Mouse (Mus musculus): ENCODE results near the gene Gan. TPM values are rescaled to one million over a fixed set of nuclear protein-coding genes. Genes with fewer than 3 reads are reported as not detected.

Gene Gan
- polyA plus RNA-seq, 1 experiment, result 8.1 TPM

DNA sequence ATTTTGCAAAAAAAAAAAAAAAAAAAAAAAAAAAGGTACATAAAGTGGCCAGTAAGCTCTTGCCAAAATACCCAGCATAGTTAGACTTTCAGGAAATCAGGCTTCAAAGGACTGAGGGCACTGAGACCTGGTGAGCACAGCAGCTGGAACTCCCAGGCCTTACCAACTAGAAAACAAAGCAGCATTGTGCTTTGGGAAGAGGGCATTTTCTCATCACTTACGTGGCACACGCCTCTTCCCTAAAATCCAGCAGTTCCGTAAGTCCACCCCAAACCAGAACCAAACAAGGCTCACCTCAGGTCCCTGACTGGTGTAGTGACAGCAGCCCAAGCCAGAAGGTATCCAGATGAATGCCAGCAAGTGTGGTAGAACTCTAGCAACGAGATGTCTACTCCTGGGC is 45.1 kb downstream of the Gan start:
- no peak overlapping the region for H3K27ac ChIP-seq (ENCODE audit: insufficient read depth, low read length)
- no peaks in the 10 kb centered on the region for H3K4me1 ChIP-seq (ENCODE audit: control insufficient read depth, insufficient read depth, low read length)
- no peak overlapping the region for H3K4me3 ChIP-seq (replicated peaks; ENCODE audit: insufficient read depth, low read depth, low read length)
- H3K27me3 ChIP-seq (ENCODE audit: control insufficient read depth, insufficient read depth, low read length), result no peaks in the 10 kb centered on the region
- no peak for DNase-seq
- TF ChIP-seq POLR2A (IDR thresholded peaks at IDR 0.05; ENCODE audit: borderline replicate concordance, insufficient read depth, low read length), result no peak
- no peak for TF ChIP-seq CTCF (IDR thresholded peaks at IDR 0.05; ENCODE audit: borderline replicate concordance, insufficient read depth, low read depth, low read length)
- WGBS, result 88% methylated on average over 4 of the region's 4 CpGs

DNA sequence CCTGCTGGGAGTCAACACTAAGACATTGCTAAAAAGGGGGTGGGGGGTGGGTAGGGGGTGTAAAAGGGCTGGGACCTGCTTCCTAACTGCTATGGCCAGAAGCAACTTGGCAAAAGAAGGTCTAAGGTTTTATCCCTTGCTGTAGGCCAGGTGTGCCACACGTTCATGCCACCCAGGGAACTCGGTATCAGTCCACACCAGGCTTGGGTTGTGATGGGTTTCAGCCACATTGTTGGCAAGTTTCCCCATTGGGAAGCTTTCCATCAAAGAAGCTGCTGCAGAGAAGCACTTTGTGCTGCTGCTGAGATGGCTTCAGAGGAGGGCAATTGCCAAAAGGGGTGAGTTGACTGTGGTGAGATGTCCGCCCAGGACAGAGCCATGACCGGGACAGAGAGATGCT is 47.9 kb downstream of the Gan start:
- no peak for TF ChIP-seq CTCF (IDR thresholded peaks at IDR 0.05; ENCODE audit: borderline replicate concordance, insufficient read depth, low read depth, low read length)
- TF ChIP-seq POLR2A (IDR thresholded peaks at IDR 0.05; ENCODE audit: borderline replicate concordance, insufficient read depth, low read length), result no peak
- no peak overlapping the region for H3K4me3 ChIP-seq (replicated peaks; ENCODE audit: insufficient read depth, low read depth, low read length)
- 56% methylated on average over 4 of the region's 4 CpGs for WGBS
- no peaks in the 10 kb centered on the region for H3K27me3 ChIP-seq (ENCODE audit: control insufficient read depth, insufficient read depth, low read length)
- no peaks in the 10 kb centered on the region for H3K4me1 ChIP-seq (ENCODE audit: control insufficient read depth, insufficient read depth, low read length)
- no peak for DNase-seq
- H3K27ac ChIP-seq (ENCODE audit: insufficient read depth, low read length), result no peak overlapping the region

DNA sequence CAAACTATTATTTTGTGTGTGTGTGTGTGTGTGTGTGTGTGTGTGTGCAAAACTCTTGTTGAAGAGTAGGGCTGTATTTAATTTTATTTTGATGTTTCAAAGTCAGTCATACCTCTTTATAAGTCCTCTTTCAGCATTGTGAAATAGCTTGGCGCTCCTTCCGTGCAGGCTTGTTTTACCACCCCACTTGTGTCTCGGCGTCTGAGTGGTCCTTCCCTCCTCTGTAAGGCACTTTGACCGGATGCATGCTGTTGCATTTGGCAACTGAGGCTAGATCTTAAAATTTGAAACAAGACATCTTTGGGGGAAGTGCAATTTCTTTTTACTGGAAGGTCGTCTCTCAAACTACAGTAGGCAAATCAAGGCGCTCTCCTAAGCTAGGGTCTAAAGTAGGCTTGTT is 48.7 kb downstream of the Gan start:
- WGBS, result 87% methylated on average over 7 of the region's 7 CpGs

DNA sequence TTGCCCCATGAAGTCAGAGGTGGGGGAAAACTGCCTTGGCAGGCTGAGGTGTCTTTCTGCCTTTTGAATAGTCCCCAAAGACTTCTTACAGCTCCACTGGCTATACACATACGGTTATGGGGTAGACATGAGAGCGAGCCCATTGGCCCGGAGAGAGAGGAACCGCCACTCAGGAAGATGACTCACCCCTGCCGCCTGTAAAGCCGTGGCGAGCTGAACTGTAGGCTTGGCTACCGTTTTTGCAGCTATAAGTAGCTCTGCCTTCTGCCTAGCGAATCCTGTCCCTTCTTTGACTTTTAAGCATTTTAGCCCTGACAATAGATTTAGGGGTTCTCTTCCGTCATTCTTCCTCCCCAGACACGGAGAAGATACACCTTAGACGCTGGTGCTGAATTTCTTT is 51.2 kb downstream of the Gan start:
- Histone ChIP-seq H3K27me3 (ENCODE audit: control insufficient read depth, insufficient read depth, low read length) (no peaks in the 10 kb centered on the region), H3K27ac (ENCODE audit: insufficient read depth, low read length) (no peak overlapping the region), H3K4me3 (replicated peaks; ENCODE audit: insufficient read depth, low read depth, low read length) (no peak overlapping the region), H3K4me1 (ENCODE audit: control insufficient read depth, insufficient read depth, low read length) (no peaks in the 10 kb centered on the region; the same call in 1 of the 2 replicates)
- WGBS, result 91% methylated on average over 12 of the region's 12 CpGs
- TF ChIP-seq CTCF (IDR thresholded peaks at IDR 0.05; ENCODE audit: borderline replicate concordance, insufficient read depth, low read depth, low read length) (no peak), POLR2A (IDR thresholded peaks at IDR 0.05; ENCODE audit: borderline replicate concordance, insufficient read depth, low read length) (no peak)
- no peak for DNase-seq

More for the DNA sequence above, 48.7 kb downstream of the Gan start:
- Histone ChIP-seq H3K27ac (ENCODE audit: insufficient read depth, low read length) (no peak overlapping the region), H3K4me3 (replicated peaks; ENCODE audit: insufficient read depth, low read depth, low read length) (no peak overlapping the region), H3K27me3 (ENCODE audit: control insufficient read depth, insufficient read depth, low read length) (no peaks in the 10 kb centered on the region), H3K4me1 (ENCODE audit: control insufficient read depth, insufficient read depth, low read length) (no peaks in the 10 kb centered on the region)
- no peak for DNase-seq
- no peak for TF ChIP-seq POLR2A (IDR thresholded peaks at IDR 0.05; ENCODE audit: borderline replicate concordance, insufficient read depth, low read length)
- no peak for TF ChIP-seq CTCF (IDR thresholded peaks at IDR 0.05; ENCODE audit: borderline replicate concordance, insufficient read depth, low read depth, low read length)

DNA sequence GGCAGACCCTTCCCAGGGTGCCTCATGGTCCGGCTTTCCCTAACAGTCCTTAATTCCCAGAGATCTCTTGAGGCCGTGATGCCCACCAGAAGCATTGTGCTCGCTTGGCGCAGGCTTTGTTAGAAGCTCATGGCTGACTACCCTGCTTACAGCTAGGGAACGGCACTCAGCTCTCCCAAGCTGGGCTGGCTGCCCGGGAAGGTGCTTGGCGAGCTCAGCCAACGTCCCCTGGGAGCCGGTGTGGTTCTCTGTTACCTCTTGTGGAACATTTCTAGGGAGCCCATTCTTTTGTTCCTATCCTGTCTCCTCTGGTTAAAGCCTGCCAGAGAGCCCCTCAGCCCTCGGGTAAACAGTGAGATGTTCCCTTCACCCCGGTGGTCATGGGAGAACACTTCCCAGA is 54.2 kb downstream of the Gan start:
- TF ChIP-seq CTCF (IDR thresholded peaks at IDR 0.05; ENCODE audit: borderline replicate concordance, insufficient read depth, low read depth, low read length) (no peak), POLR2A (IDR thresholded peaks at IDR 0.05; ENCODE audit: borderline replicate concordance, insufficient read depth, low read length) (no peak)
- 38% methylated on average over 11 of the region's 11 CpGs for WGBS
- Histone ChIP-seq H3K27me3 (ENCODE audit: control insufficient read depth, insufficient read depth, low read length) (no peaks in the 10 kb centered on the region), H3K4me3 (replicated peaks; ENCODE audit: insufficient read depth, low read depth, low read length) (no peak overlapping the region), H3K27ac (ENCODE audit: insufficient read depth, low read length) (no peak overlapping the region), H3K4me1 (ENCODE audit: control insufficient read depth, insufficient read depth, low read length) (no peaks in the 10 kb centered on the region; the same call in 1 of the 2 replicates)
- DNase-seq, result no peak

DNA sequence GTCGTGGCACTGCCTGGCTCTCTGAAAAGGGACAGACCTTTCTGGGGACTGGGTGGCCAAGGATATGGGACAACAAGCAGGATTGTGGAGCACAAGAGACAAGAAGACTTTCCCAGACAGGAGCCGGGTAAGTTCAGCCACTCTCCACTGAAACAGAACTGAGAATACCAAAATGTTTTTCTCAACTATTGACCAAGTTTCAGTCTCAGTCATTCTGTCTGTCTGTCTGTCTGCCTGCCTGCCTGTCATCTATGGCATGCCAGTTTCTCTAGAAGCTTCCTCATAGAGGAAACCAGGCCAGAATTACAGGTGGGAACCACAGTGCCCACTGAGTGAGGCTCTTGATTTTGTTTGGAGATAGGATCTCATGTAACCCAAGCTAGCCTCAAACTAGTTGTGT is 59.8 kb downstream of the Gan start:
- TF ChIP-seq CTCF (IDR thresholded peaks at IDR 0.05; ENCODE audit: borderline replicate concordance, insufficient read depth, low read depth, low read length), result no peak
- TF ChIP-seq POLR2A (IDR thresholded peaks at IDR 0.05; ENCODE audit: borderline replicate concordance, insufficient read depth, low read length), result no peak

DNA sequence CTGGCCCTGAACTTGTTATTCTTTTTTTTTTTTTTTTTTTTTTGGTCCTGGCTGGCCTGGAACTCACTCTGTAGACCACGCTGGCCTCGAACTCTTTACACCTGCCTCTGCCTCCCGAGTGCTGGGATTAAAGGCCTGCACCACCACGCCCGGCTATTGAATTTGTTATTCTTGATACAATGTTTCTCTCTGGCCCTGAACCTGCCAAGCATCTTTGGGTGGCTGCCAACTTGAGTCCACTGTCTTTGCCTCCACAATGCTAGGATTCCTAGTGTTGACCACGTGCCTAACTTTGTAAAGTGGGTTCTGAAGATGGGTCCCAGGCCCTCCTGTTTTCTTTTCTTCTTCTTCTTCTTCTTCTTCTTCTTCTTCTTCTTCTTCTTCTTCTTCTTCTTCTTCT is 64.5 kb downstream of the Gan start:
- H3K27ac ChIP-seq (ENCODE audit: insufficient read depth, low read length), result no peak overlapping the region
- no peaks in the 10 kb centered on the region for H3K27me3 ChIP-seq (ENCODE audit: control insufficient read depth, insufficient read depth, low read length)
- no peak for TF ChIP-seq CTCF (IDR thresholded peaks at IDR 0.05; ENCODE audit: borderline replicate concordance, insufficient read depth, low read depth, low read length)
- no peak for TF ChIP-seq POLR2A (IDR thresholded peaks at IDR 0.05; ENCODE audit: borderline replicate concordance, insufficient read depth, low read length)
- no peak for DNase-seq
- H3K4me3 ChIP-seq (replicated peaks; ENCODE audit: insufficient read depth, low read depth, low read length), result no peak overlapping the region
- WGBS, result 51% methylated on average over 6 of the region's 6 CpGs
- H3K4me1 ChIP-seq (ENCODE audit: control insufficient read depth, insufficient read depth, low read length), result no peaks in the 10 kb centered on the region

More for the DNA sequence above, 59.8 kb downstream of the Gan start:
- no peak overlapping the region for H3K27ac ChIP-seq (ENCODE audit: insufficient read depth, low read length)
- H3K4me3 ChIP-seq (replicated peaks; ENCODE audit: insufficient read depth, low read depth, low read length), result no peak overlapping the region
- no peaks in the 10 kb centered on the region; the same call in 1 of the 2 replicates for H3K4me1 ChIP-seq (ENCODE audit: control insufficient read depth, insufficient read depth, low read length)
- no peaks in the 10 kb centered on the region for H3K27me3 ChIP-seq (ENCODE audit: control insufficient read depth, insufficient read depth, low read length)
- no peak for DNase-seq
- WGBS, result 93% methylated on average over 2 of the region's 2 CpGs

DNA sequence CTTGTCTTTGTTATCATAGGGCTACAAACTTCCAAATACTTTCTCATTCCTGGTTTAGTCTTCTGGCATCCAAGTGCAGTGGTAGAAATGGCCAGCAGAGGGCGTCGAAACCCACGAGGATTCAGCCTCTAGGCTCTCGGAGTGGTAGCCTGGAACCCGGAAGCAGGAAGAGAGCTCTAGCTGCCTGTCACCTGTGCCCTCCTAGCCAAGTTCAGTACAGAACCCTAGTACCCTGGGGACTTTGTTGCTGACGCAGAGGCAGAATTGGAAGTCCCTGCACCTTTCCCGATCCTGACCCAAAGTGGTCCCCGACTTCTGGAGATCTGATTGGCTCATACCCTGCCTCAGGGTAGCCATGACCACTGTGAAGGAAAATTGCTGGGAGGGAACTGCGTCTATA is 66.7 kb downstream of the Gan start:
- H3K4me1 ChIP-seq (ENCODE audit: control insufficient read depth, insufficient read depth, low read length), result no peaks in the 10 kb centered on the region

More for the DNA sequence above, 66.7 kb downstream of the Gan start:
- peak; percentile 68 to 83 for DNase-seq
- Histone ChIP-seq H3K27me3 (ENCODE audit: control insufficient read depth, insufficient read depth, low read length) (no peaks in the 10 kb centered on the region), H3K27ac (ENCODE audit: insufficient read depth, low read length) (no peak overlapping the region), H3K4me3 (replicated peaks; ENCODE audit: insufficient read depth, low read depth, low read length) (peak overlapping the region; percentile 48)
- WGBS, result 8% methylated on average over 9 of the region's 9 CpGs
- no peak for TF ChIP-seq POLR2A (IDR thresholded peaks at IDR 0.05; ENCODE audit: borderline replicate concordance, insufficient read depth, low read length)
- peak; percentile 91 for TF ChIP-seq CTCF (IDR thresholded peaks at IDR 0.05; ENCODE audit: borderline replicate concordance, insufficient read depth, low read depth, low read length)
